Mouse (Mus musculus): ENCODE data around the gene Usp6nl. TPM values are rescaled to one million over a fixed set of nuclear protein-coding genes. Genes with fewer than 3 reads are reported as not detected.

Usp6nl gene
- polyA plus RNA-seq, 1 experiment from 2014 or later = 13.6 TPM

DNA sequence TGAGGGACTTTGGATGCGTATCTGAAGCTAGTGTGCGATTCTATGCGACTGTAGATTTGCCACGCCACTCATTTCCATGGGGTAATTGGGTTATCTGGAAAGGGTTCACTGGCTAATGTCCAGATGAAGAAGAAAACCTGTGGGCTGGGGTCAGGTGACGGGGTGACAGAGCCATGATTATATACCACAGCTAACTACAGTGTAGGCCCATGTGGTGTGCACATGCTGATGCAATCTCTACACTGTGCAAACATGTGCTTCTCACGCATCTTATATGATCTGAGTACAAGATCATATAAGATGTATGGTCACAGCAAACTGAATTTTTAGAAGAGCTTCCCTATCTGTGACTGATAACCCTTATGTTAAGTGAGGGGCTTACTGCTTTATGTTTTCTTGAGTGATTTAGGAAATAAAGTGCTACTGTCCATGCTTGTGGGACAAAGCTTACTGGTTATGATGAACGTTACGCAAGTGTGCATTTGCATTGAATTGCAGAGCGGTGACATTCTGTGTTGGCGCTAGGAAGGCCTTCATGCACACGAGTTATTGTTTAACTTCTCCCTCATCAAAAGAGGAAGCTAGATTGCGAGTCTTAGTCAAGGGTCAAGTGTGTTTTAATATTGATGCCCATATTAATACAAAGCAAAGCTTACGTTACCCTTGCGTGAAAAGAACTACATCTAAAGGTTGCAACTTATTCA is 12.7 kb downstream of the Usp6nl start:
- Histone ChIP-seq H3K36me3 (0 out of 2 replicates have a peak, but pooled peaks cover 3% of the 10 kb centered on the region), H3K4me2 (replicated peaks) (no peak overlapping the region), H3K27me3 (replicated peaks) (no peaks in the 10 kb centered on the region), H3K9me3 (no peaks in the 10 kb centered on the region), H3K9ac (no peak overlapping the region), H3K4me3 (no peak overlapping the region), H3K27ac (no peak overlapping the region), H3K4me1 (0 out of 2 replicates have a peak, but pooled peaks cover 8% of the 10 kb centered on the region)
- WGBS = 90% methylated on average over 14 of the region's 14 CpGs
- no peak for ATAC-seq (ENCODE audit: low FRiP score, low read depth)

GRCm38 (mm10) chr2:6336013-6336412 is 13.5 kb downstream of the Usp6nl start:
- no peak for ATAC-seq (ENCODE audit: low FRiP score, low read depth)
- Histone ChIP-seq H3K27ac (no peak overlapping the region), H3K36me3 (0 out of 2 replicates have a peak, but pooled peaks cover 3% of the 10 kb centered on the region), H3K4me3 (no peak overlapping the region), H3K27me3 (replicated peaks) (no peaks in the 10 kb centered on the region), H3K4me2 (replicated peaks) (no peak overlapping the region), H3K9me3 (no peaks in the 10 kb centered on the region), H3K4me1 (peaks cover 8% of the 10 kb centered on the region; the same call in 1 of the 2 replicates), H3K9ac (no peak overlapping the region)
- WGBS = 93% methylated on average over 1 of the region's 1 CpGs

- no peaks in the 10 kb centered on the region for H3K9me3 ChIP-seq
- WGBS = 90% methylated on average over 3 of the region's 3 CpGs
- peaks cover 7% of the 10 kb centered on the region; the same call in 1 of the 2 replicates for H3K4me1 ChIP-seq
- no peaks in the 10 kb centered on the region for H3K27me3 ChIP-seq (replicated peaks)
- H3K9ac ChIP-seq = no peak overlapping the region
- no peak overlapping the region for H3K4me3 ChIP-seq
- H3K36me3 ChIP-seq = 0 out of 2 replicates have a peak, but pooled peaks cover 3% of the 10 kb centered on the region
- ATAC-seq (ENCODE audit: low FRiP score, low read depth) = no peak
- H3K27ac ChIP-seq = no peak overlapping the region
- H3K4me2 ChIP-seq (replicated peaks) = no peak overlapping the region
Measured at GRCm38 (mm10) chr2:6336649-6337048, 14.2 kb downstream of the Usp6nl start.

DNA sequence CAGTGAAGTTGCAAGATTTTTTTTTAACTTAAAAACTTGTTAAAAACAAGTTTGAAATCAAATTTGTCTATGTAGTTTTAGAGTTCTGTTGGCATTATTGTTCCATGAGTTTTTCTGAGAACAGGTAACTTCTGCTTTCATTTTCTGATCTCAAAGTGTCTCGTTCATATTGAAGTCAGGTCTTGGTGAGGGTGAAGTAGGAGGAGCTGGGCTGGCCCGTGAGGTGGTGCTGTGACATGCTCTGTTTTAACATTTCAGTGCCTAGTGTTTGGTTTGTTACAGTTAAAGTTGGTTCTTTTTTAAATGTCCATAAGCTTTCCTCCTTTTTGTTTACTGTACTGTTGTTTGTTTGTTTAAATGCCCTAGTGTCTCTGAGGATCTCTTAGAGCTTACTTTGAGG is 15.0 kb downstream of the Usp6nl start:
- Histone ChIP-seq H3K36me3 (0 out of 2 replicates have a peak, but pooled peaks cover 3% of the 10 kb centered on the region), H3K9me3 (no peaks in the 10 kb centered on the region), H3K27me3 (replicated peaks) (no peaks in the 10 kb centered on the region), H3K27ac (no peak overlapping the region), H3K4me2 (replicated peaks) (no peak overlapping the region), H3K4me3 (no peak overlapping the region), H3K4me1 (peaks cover 4% of the 10 kb centered on the region; the same call in 1 of the 2 replicates), H3K9ac (no peak overlapping the region)
- ATAC-seq (ENCODE audit: low FRiP score, low read depth) = no peak
- WGBS = 89% methylated on average over 2 of the region's 2 CpGs

DNA sequence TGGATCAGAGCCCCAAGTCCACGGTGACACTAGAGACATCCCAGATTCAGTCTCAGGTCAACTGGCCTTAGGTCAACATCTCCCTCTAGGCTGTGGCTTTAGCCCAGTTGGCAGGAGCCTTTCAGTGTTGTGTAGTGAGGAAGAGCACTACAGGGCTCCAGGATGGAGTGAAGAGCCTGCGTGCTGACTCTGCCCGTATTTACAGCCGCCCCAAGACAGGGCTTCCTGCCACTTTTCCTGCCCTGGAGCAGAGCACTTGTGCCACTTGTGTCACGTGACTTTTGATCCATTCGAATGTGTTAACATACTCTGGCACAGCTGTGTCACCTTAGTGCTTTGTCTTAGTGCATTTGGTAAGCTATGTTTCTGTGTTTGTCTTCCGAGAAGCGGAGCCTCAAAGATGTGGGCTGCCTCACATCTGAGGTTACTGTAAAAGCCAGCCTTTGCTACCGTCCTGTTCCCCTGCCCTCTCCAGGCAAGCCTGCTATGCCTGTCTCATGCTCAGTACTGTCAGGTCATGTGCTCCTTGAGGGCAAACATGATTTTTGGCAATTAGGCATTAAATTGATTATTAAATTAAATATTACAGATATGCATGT is 15.7 kb downstream of the Usp6nl start:
- Histone ChIP-seq H3K4me2 (replicated peaks) (no peak overlapping the region), H3K27me3 (replicated peaks) (no peaks in the 10 kb centered on the region), H3K9me3 (no peaks in the 10 kb centered on the region), H3K36me3 (0 out of 2 replicates have a peak, but pooled peaks cover 3% of the 10 kb centered on the region), H3K27ac (no peak overlapping the region), H3K4me1 (no peaks in the 10 kb centered on the region; the same call in 1 of the 2 replicates), H3K4me3 (no peak overlapping the region), H3K9ac (no peak overlapping the region)
- WGBS = 88% methylated on average over 9 of the region's 9 CpGs
- no peak for ATAC-seq (ENCODE audit: low FRiP score, low read depth)

GRCm38 (mm10) chr2:6340439-6340838 is 18.0 kb downstream of the Usp6nl start:
- Histone ChIP-seq H3K4me2 (replicated peaks) (no peak overlapping the region), H3K9ac (no peak overlapping the region), H3K9me3 (no peaks in the 10 kb centered on the region), H3K27me3 (replicated peaks) (no peaks in the 10 kb centered on the region), H3K27ac (no peak overlapping the region), H3K36me3 (0 out of 2 replicates have a peak, but pooled peaks cover 3% of the 10 kb centered on the region), H3K4me3 (no peak overlapping the region), H3K4me1 (no peaks in the 10 kb centered on the region; the same call in 1 of the 2 replicates)
- WGBS = 91% methylated on average over 2 of the region's 2 CpGs
- ATAC-seq (ENCODE audit: low FRiP score, low read depth) = no peak

- Histone ChIP-seq H3K27ac (no peak overlapping the region), H3K9ac (no peak overlapping the region), H3K4me2 (replicated peaks) (no peak overlapping the region), H3K4me1 (no peaks in the 10 kb centered on the region; the same call in 1 of the 2 replicates), H3K4me3 (no peak overlapping the region), H3K36me3 (peaks cover 9% of the 10 kb centered on the region; the same call in 1 of the 2 replicates), H3K9me3 (no peaks in the 10 kb centered on the region), H3K27me3 (replicated peaks) (no peaks in the 10 kb centered on the region)
- ATAC-seq (ENCODE audit: low FRiP score, low read depth) = no peak
- 91% methylated on average over 7 of the region's 7 CpGs for WGBS
Measured at GRCm38 (mm10) chr2:6341496-6341895, 19.0 kb downstream of the Usp6nl start.

- Histone ChIP-seq H3K4me3 (no peak overlapping the region), H3K4me2 (replicated peaks) (no peak overlapping the region), H3K4me1 (peaks cover 9% of the 10 kb centered on the region), H3K9ac (no peak overlapping the region), H3K27me3 (replicated peaks) (no peaks in the 10 kb centered on the region), H3K9me3 (no peaks in the 10 kb centered on the region), H3K27ac (no peak overlapping the region), H3K36me3 (peaks cover 6% of the 10 kb centered on the region; the same call in 1 of the 2 replicates)
- ATAC-seq (ENCODE audit: low FRiP score, low read depth) = 0 out of 2 replicates have a peak, but pooled peaks have one; percentile 29
- 83% methylated on average over 11 of the region's 11 CpGs for WGBS
Measured at GRCm38 (mm10) chr2:6349256-6350092, 27.0 kb downstream of the Usp6nl start.

- no peak for ATAC-seq (ENCODE audit: low FRiP score, low read depth)
- H3K9ac ChIP-seq = no peak overlapping the region
- H3K4me3 ChIP-seq = no peak overlapping the region
- no peaks in the 10 kb centered on the region for H3K9me3 ChIP-seq
- H3K27ac ChIP-seq = no peak overlapping the region
- 92% methylated on average over 9 of the region's 9 CpGs for WGBS
- H3K4me1 ChIP-seq = peaks cover 9% of the 10 kb centered on the region
- no peak overlapping the region for H3K4me2 ChIP-seq (replicated peaks)
- no peaks in the 10 kb centered on the region for H3K27me3 ChIP-seq (replicated peaks)
- peaks cover 6% of the 10 kb centered on the region; the same call in 1 of the 2 replicates for H3K36me3 ChIP-seq
Measured at GRCm38 (mm10) chr2:6350164-6350563, 27.7 kb downstream of the Usp6nl start.

GRCm38 (mm10) chr2:6350931-6351695 is 28.6 kb downstream of the Usp6nl start:
- Histone ChIP-seq H3K4me3 (no peak overlapping the region), H3K36me3 (no peaks in the 10 kb centered on the region), H3K27ac (no peak overlapping the region), H3K9ac (no peak overlapping the region), H3K4me1 (peaks cover 9% of the 10 kb centered on the region), H3K27me3 (replicated peaks) (no peaks in the 10 kb centered on the region), H3K4me2 (replicated peaks) (no peak overlapping the region), H3K9me3 (no peaks in the 10 kb centered on the region)
- ATAC-seq (ENCODE audit: low FRiP score, low read depth) = no peak
- 81% methylated on average over 7 of the region's 7 CpGs for WGBS

- Histone ChIP-seq H3K9ac (no peak overlapping the region), H3K4me3 (no peak overlapping the region), H3K9me3 (no peaks in the 10 kb centered on the region), H3K36me3 (no peaks in the 10 kb centered on the region), H3K4me2 (replicated peaks) (peak overlapping the region; percentile 31), H3K27me3 (replicated peaks) (no peaks in the 10 kb centered on the region), H3K4me1 (peaks cover 9% of the 10 kb centered on the region), H3K27ac (no peak overlapping the region)
- ATAC-seq (ENCODE audit: low FRiP score, low read depth) = peak; percentile 43; the same call in 1 of the 2 replicates
- 50% methylated on average over 14 of the region's 14 CpGs for WGBS
Measured at GRCm38 (mm10) chr2:6352541-6352971, 30.1 kb downstream of the Usp6nl start.

Data from neural tube, embryonic 12.5 days (tissue).